Mouse (Mus musculus): Measurements from ENCODE around the gene Mapkapk5.
A peak's percentile ranks its signal among the peaks of the same experiment; 100 is the strongest.

Mapkapk5 gene

GRCm38 (mm10) chr5:121545793-121546529, at the start of gene Mapkapk5:
Gene Mapkapk5 (minus strand): TSS chr5:121545905.
- DNase-seq (ENCODE audit: low read depth, low spot score), result peak; percentile 97

- no peak for DNase-seq (ENCODE audit: low read depth, low spot score)
Measured at GRCm38 (mm10) chr5:121594714-121595313, 49.1 kb upstream of the Mapkapk5 start.

DNA sequence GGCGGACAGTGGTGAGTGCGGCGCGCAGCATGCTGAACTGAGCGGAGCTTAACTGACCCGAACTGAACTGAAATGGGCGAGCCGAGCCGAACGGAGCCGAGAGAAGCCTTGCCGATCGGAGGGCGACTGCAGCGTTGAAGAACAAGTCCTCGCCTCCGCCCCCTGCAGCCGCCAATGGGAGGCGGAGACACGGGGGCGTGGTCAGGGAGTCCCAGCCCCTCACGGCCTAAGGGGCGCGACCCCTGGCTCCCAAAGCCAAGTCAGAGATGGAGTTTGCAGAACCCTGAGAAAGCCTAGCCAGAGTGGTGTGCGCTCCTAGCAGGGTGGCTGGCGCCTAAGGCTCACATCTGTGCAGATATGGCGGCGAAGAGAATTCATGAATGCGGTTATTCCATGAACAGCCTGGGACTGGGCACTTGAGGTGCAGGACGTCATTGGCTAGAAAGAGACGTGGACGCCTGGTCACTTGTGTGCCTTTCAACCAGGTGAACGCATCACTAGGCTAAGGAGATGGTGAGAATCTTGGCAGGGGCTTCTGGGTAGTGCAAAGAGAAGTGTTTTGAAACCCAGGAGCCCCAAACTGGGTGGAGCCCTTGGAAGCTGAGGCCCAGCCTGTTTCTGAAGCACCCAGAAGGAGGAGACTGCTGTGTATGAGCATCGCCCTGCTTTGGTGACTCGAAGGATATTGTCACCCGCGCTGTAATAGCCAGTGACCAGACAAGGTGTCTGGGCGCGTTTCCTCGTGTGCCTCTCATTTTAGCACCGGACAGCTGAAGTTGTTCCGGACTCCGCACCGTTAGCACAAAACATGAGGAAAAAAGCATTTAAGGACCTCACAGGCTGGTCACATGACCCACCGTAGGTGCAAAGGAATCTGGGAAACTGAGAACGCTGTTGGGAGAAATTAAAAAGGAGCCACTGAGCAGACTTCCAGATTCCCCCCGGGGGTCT, 48.0 kb upstream of the Mapkapk5 start, which contains the start of gene Aldh2:
Gene Aldh2, minus strand, starts transcription at position 374 of the 951 bp plus-strand sequence.
- DNase-seq (ENCODE audit: low read depth, low spot score), result peak; percentile 95

GRCm38 (mm10) chr5:121592816-121593407, 47.2 kb upstream of the Mapkapk5 start:
- DNase-seq (ENCODE audit: low read depth, low spot score), result peak; percentile 38

- DNase-seq (ENCODE audit: low read depth, low spot score), result peak; percentile 47
Measured at GRCm38 (mm10) chr5:121592064-121592815, 46.5 kb upstream of the Mapkapk5 start.

GRCm38 (mm10) chr5:121591417-121592063, 45.8 kb upstream of the Mapkapk5 start:
- no peak for DNase-seq (ENCODE audit: low read depth, low spot score)

GRCm38 (mm10) chr5:121589928-121590327, 44.2 kb upstream of the Mapkapk5 start:
- DNase-seq (ENCODE audit: low read depth, low spot score), result no peak

- peak; percentile 69 for DNase-seq (ENCODE audit: low read depth, low spot score)
Measured at GRCm38 (mm10) chr5:121586400-121587039, 40.8 kb upstream of the Mapkapk5 start.

- peak; percentile 64 for DNase-seq (ENCODE audit: low read depth, low spot score)
Measured at GRCm38 (mm10) chr5:121585699-121586098, 40.0 kb upstream of the Mapkapk5 start.

DNA sequence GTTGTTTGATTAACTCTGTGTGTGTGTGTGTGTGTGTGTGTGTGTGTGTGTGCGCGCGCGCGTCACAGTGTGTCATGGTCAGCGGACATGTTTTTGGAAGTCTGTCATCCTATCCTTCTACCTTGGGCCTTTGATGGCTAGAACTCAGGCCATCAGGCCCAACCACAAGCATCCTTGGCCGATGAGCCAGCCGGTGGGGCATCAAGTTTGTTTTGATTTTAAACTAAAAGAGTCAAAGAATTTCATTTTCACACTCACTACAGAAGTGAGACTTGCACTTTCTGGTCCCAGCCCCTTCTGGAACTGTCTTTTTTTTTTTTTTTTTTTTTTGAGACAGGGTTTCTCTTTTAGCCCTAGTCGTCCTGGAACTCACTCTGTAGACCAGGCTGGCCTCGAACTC, 39.3 kb upstream of the Mapkapk5 start:
- no peak for DNase-seq (ENCODE audit: low read depth, low spot score)

GRCm38 (mm10) chr5:121583765-121584501, 38.2 kb upstream of the Mapkapk5 start:
- peak; percentile 96 for DNase-seq (ENCODE audit: low read depth, low spot score)

- peak; percentile 48 for DNase-seq (ENCODE audit: low read depth, low spot score)
Measured at GRCm38 (mm10) chr5:121581945-121582344, 36.2 kb upstream of the Mapkapk5 start.

GRCm38 (mm10) chr5:121576927-121577488, 31.3 kb upstream of the Mapkapk5 start:
- no peak for DNase-seq (ENCODE audit: low read depth, low spot score)

GRCm38 (mm10) chr5:121575867-121576266, 30.2 kb upstream of the Mapkapk5 start:
- DNase-seq (ENCODE audit: low read depth, low spot score), result peak; percentile 59

DNA sequence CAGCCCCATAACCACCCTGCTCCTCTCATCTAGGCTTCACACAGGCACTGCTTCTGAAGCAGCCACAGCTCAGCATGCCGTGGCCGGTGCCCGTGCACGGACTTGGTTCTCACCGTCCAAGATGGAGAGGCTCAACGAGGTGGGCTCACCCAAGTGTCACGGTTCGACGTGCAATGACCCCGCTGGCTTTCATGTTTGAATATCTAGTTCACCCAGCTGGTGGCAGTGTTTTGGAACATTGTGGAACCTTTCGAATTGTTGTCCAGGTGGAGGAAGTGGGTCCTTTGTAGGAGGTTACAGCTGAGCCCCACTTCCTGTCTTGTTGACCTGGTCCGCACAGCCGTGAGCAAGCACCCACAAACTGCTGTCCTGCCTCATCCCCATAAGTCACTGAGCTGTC, 28.4 kb upstream of the Mapkapk5 start:
- no peak for DNase-seq (ENCODE audit: low read depth, low spot score)

GRCm38 (mm10) chr5:121570787-121571186, 25.1 kb upstream of the Mapkapk5 start:
- DNase-seq (ENCODE audit: low read depth, low spot score), result no peak

GRCm38 (mm10) chr5:121569881-121570420, 24.2 kb upstream of the Mapkapk5 start:
- peak; percentile 37 for DNase-seq (ENCODE audit: low read depth, low spot score)

DNA sequence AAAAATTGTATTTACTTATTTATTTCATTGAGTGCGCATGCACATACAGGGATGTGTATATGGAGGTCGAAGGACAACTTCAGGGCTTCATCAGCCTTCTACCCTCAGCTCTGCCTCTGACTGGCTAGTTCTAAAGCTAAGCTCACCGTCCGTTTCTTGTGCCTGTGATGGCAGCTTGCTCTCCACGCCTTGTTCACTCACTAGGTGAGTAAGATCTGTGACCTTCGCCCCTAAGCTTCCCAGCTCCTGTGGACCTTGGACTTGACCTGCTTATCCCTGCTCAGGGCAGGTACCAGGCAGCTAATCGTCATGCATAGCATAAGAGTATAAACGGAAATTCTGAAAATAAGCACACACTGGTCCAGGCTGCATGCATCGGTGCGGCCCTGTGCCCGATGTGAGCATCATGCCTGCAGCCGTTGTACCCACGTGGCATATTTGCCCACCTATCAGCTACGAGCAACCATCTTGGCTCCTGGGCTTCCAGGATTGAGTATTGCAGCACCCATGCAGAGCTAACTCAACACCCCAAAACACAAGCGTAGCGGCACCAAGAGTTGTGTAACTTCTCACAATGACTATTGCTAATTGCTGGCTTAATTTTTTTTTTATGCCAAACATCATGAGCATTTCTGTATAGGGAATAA, 20.5 kb upstream of the Mapkapk5 start:
- no peak for DNase-seq (ENCODE audit: low read depth, low spot score)
